Mouse (Mus musculus): ENCODE results near the gene Zfp111.

The Zfp111 gene

DNA sequence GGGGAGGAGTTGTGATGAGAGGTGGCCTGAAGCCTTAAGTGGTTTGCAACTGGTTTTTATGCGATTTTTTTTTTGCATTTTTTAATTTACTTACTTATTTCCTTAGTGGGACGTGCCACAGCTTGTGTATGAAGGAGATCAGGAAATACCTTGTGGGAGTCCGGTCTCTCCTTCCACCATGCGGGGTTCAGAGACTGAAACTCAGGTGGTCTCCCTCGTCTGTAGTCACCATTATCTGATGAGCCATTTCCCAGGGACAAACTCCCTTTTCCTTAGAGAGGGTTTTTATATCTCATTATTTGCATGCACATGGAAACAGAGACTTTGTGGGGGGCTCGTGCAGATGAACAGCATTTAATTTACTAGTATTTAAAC, 35.9 kb downstream of the Zfp111 start:
- POLR2A ChIA-PET: interaction anchor here (0.6 to 0.9 kb wide), 7 partner anchors 17 to 174 kb away, joined by 3 to 8 read pairs (median 4); partner anchors contain the start of gene Lypd5 (in 1 of the 4)
- CTCF ChIA-PET: interaction anchor here in 2 of 4 experiments (0.6 to 0.7 kb wide), 3 partner anchors 33 to 88 kb away, joined by 3 to 4 read pairs (median 4); no protein-coding TSS in a partner anchor

- ChIA-PET POLR2A (interaction anchor here (0.6 to 1.7 kb wide), 10 partner anchors 16 to 174 kb away, joined by 3 to 8 read pairs (median 4); partner anchors contain the start of gene Lypd5 (in 1 of the 4)), CTCF (interaction anchor here (0.5 to 0.7 kb wide), 6 partner anchors 33 to 189 kb away, joined by 3 to 4 read pairs (median 4); no protein-coding TSS in a partner anchor)
These were observed 36.5 kb downstream of the Zfp111 start, which contains the start of gene Zfp114 for GRCm38 (mm10) chr7:24174618-24175336. Zfp114 (plus strand) TSS chr7:24175060.

DNA sequence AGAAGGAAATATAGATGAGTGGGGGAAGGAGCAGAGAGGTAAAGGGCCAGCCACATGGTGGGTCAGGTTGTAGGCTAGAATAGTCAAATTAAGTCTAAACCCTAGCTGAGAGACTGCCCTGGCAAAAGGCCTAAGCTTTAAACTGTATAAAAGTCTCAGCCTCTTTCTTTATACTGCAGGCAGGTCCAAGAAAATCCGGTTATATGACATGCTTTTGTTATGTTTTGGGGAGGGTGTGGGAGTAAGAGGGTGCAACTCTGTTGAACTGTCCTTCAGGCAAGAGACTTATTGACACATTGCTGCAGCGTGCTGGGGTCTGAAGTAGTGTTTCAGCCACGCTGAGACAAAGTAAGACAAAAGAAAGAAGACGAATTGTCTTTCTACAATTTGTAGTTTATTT, 39.1 kb downstream of the Zfp111 start:
- CTCF ChIA-PET: no interaction called here
- POLR2A ChIA-PET: interaction anchor here in 1 of 4 experiments (2.6 kb wide), 1 partner anchor 35 kb away, joined by 8 read pairs; no protein-coding TSS in a partner anchor

DNA sequence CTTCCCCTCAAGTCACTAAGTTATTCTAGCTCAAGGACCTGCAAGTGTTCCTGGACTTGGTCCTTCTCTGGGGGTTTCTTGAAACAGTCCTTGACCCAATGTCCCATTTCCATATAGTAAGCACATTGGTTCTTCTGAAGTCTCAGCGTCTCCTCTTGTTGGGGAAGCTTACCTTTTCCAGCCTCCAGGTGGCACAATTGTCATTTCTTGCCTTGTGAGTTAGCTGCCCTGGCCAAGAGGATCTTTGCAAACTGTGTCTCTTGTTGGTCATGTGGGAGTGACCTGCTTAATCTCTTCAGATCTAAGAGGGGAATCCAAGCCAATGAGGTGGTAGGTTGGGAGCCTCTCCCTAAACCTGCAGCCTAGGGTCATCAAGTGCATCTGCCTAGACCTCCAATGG, 58.0 kb downstream of the Zfp111 start:
- ChIA-PET CTCF (interaction anchor here (0.5 to 1.6 kb wide), 16 partner anchors 10 to 348 kb away, joined by 3 to 12 read pairs (median 4); partner anchors contain the start of genes Zfp108 (in 1 of the 4), Zfp235 (in 1 of the 4) and Zfp93 (in 1 of the 4)), POLR2A (interaction anchor here in 1 of 4 experiments (1.6 kb wide), 1 partner anchor 21 kb away, joined by 3 read pairs; no protein-coding TSS in a partner anchor)
